Mouse (Mus musculus) neural tube, postnatal 0 days (tissue): ENCODE data around the gene Ier3. TPM values are rescaled to one million over a fixed set of nuclear protein-coding genes. Genes with fewer than 3 reads are reported as not detected.

Experiments
- microRNA-seq: library from miRNA; unstranded; fragments of <30 nt; microRNA quantifications from one replicate; pipeline ENCODE4, GENCODE M21; 2016
- polyA plus RNA-seq: library from polyadenylated mRNA; unstranded; fragments of >200 nt; fragmentation: Nextera tagmentation; extraction: Ambion mirVana; gene quantifications from 2 replicates; pipeline ENCODE4 v1.2.1, GENCODE M21; 2015

The Ier3 gene
- polyA plus RNA-seq = 24.1 and 25.1 TPM in 2 replicates

DNA sequence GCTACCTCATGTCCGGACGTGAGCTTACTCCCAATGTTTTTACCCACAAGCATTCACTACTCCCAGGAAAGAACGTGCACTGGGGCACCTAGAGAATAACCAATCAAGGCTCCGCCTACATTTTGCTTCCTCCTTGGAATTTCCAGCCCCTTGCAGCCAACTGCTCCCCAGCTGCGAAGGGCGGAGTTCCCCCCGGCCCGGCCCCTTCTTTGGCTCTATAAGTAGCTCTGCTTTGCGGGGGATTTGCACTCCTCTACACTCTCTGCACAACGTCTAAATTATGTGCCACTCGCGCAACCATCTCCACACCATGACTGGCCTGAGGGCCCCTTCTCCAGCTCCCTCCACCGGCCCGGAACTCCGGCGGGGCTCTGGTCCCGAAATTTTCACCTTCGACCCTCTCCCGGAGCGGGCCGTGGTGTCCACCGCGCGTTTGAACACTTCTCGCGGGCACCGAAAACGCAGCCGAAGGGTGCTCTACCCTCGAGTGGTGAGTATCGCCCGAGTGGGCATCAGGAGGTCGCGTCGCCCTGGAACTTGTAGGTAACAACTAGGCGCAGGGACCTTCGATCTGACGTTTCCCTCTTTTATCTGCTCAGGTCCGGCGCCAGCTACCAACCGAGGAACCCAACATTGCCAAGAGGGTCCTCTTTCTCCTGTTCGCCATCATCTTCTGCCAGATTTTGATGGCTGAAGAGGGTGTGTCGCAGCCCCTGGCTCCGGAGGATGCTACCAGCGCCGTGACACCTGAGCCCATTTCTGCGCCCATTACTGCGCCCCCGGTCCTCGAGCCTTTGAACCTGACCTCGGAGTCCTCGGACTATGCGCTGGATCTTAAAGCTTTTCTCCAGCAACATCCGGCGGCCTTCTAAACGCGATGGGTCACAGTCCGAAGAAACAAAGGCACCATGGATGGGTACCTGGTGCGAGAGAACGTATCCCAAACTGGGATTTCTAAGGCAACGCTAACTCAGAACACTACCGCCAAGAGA is at the start of gene Ier3:
Gene Ier3 (plus strand): TSS at position 246 of the 992 bp plus-strand sequence.

GRCm38 (mm10) chr17:35822964-35823937 is 1.8 kb downstream of the Ier3 start, which contains the start of gene Flot1:
Flot1 (plus strand) TSS chr17:35823230.

GRCm38 (mm10) chr17:35838122-35838544 is 16.6 kb downstream of the Ier3 start, which contains the start of gene Tubb5:
Tubb5 (minus strand) TSS chr17:35838306.

GRCm38 (mm10) chr17:35841076-35841950 is 19.8 kb downstream of the Ier3 start, which contains the start of gene Mdc1:
Mdc1 (plus strand) TSS chr17:35841515.

DNA sequence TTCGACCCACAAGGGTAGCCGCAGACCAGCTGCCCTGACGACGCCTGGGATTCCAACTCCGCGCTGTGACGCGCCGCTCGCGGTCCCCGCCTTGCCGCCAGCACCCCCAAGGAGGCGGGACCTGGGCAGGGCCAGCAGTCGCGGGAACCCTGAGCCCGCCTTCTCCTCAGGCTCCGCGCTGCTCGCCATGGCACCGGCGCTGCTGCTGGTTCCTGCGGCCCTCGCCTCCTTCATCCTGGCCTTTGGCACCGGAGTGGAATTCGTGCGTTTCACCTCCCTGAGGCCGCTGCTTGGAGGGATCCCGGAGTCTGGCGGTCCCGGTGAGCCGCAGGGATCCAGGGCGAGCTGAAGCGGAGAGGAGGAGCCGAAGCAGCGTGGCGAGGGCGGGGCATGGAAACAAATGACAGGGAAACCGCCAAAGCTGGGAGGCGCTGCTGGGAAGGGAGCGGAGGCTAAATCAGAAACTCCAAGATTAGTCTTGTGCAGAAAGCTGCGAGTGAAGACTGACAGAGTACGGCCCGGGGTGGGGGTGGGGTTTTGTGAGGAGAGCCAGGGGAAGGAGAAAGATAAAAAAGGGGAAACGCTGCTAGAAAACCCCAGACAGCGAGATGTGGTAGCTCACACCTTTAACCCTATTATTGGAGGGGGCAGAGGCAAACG is 39.8 kb downstream of the Ier3 start, which contains the start of gene Nrm:
Gene Nrm (plus strand): TSS at position 121 of the 660 bp plus-strand sequence.

GRCm38 (mm10) chr17:35865481-35866280 is 44.2 kb downstream of the Ier3 start, which contains the start of gene Ppp1r18:
Ppp1r18 (plus strand) TSS chr17:35865593.

Small RNA genes within 50 kb of the gene (microRNA-seq; reads per million reads assigned to microRNA genes)
- gene Gm28033 = not detected

Other genes with a start within 250 kb of the Ier3 start
- not detected in 2 replicates for gene Sfta2, start 220.1 kb upstream of the Ier3 start, polyA plus RNA-seq
- gene Gm9573, start 195.0 kb upstream of the Ier3 start, polyA plus RNA-seq = not detected in 2 replicates
- gene Mucl3, start 178.0 kb upstream of the Ier3 start, polyA plus RNA-seq = 0.08 TPM in 1 of 2 replicates, not detected in the other
- 11.0 and 15.0 TPM in 2 replicates for gene Vars2, start 154.1 kb upstream of the Ier3 start, polyA plus RNA-seq
- gene Gtf2h4, start 147.9 kb upstream of the Ier3 start, polyA plus RNA-seq = 23.4 and 23.8 TPM in 2 replicates
- gene Ddr1, start 117.1 kb upstream of the Ier3 start, polyA plus RNA-seq = 66.1 and 70.3 TPM in 2 replicates
- 167 and 180 TPM in 2 replicates for gene Flot1, start 1.5 kb downstream of the Ier3 start, polyA plus RNA-seq
- 1,086 and 1,211 TPM in 2 replicates for gene Tubb5, start 16.6 kb downstream of the Ier3 start, polyA plus RNA-seq
- 3.8 and 4.1 TPM in 2 replicates for gene Mdc1, start 19.8 kb downstream of the Ier3 start, polyA plus RNA-seq
- 18.0 and 21.8 TPM in 2 replicates for gene Nrm, start 39.6 kb downstream of the Ier3 start, polyA plus RNA-seq
- gene Ppp1r18, start 43.9 kb downstream of the Ier3 start, polyA plus RNA-seq = 17.5 and 17.9 TPM in 2 replicates
- 19.4 and 23.2 TPM in 2 replicates for gene Dhx16, start 58.1 kb downstream of the Ier3 start, polyA plus RNA-seq
- 80.1 and 91.3 TPM in 2 replicates for gene 2310061I04Rik, start 75.7 kb downstream of the Ier3 start, polyA plus RNA-seq
- gene Atat1, start 88.4 kb downstream of the Ier3 start, polyA plus RNA-seq = 169 and 211 TPM in 2 replicates
- gene Mrps18b, start 94.7 kb downstream of the Ier3 start, polyA plus RNA-seq = 73.6 and 78.3 TPM in 2 replicates
- gene Ppp1r10, start 94.8 kb downstream of the Ier3 start, polyA plus RNA-seq = 22.9 and 25.5 TPM in 2 replicates
- 79.4 and 88.1 TPM in 2 replicates for gene Abcf1, start 148.1 kb downstream of the Ier3 start, polyA plus RNA-seq
- gene Gnl1, start 158.2 kb downstream of the Ier3 start, polyA plus RNA-seq = 86.7 and 86.9 TPM in 2 replicates
- gene Prr3, start 158.6 kb downstream of the Ier3 start, polyA plus RNA-seq = 67.0 and 74.1 TPM in 2 replicates
- gene H2-T24, start 198.9 kb downstream of the Ier3 start, polyA plus RNA-seq = 9.3 and 11.4 TPM in 2 replicates
- gene H2-T23, start 211.2 kb downstream of the Ier3 start, polyA plus RNA-seq = 10.9 and 11.1 TPM in 2 replicates
- gene H2-T22, start 221.1 kb downstream of the Ier3 start, polyA plus RNA-seq = 10.3 and 10.9 TPM in 2 replicates
- not detected in 2 replicates for gene Gm6034, start 221.3 kb downstream of the Ier3 start, polyA plus RNA-seq
- not detected in 2 replicates for gene Gm11127, start 236.7 kb downstream of the Ier3 start, polyA plus RNA-seq